Mouse (Mus musculus) colon, adult 2 months (tissue): ENCODE results near the gene Gm45844. TPM values are rescaled to one million over a fixed set of nuclear protein-coding genes. Genes with fewer than 3 reads are reported as not detected.

Source experiments
- polyA plus RNA-seq: library from polyadenylated mRNA; depleted of rRNA; stranded (reverse); fragments of >200 nt; gene quantifications from 2 replicates; pipeline ENCODE4 v1.2.3, GENCODE M21; 2012; rRNA removed

Gm45844 gene
- 0.31 and 0.98 TPM in 2 replicates for polyA plus RNA-seq

GRCm38 (mm10) chr7:7277966-7278567, at the start of gene Gm45844:
Gene Gm45844, minus strand, starts transcription at chr7:7278289.

DNA sequence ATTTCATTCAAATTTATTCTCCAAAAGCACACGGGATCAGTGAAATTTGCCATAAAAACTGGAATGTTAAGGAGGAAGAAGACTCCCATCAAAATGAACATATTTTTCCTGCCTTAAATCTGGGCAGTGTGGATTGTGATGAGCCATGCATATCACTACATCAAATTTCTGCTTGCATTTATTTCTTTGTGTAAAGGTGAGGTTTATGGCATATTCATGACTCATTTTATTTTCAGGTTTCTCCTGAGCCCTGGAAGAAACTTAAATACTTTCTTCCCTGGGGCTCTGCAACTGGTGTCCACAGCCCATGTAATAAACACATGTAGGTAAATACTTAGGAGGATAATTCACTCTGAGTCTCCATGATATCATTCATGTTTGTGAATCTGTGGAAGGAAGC, 30.9 kb downstream of the Gm45844 start, which contains the start of gene Vmn2r29:
Gene Vmn2r29 (minus strand): TSS at position 101 of the 400 bp plus-strand sequence.

GRCm38 (mm10) chr7:7209313-7210151, 68.6 kb downstream of the Gm45844 start, which contains the start of gene Zfp772:
Gene Zfp772, minus strand, starts transcription at chr7:7209998.

DNA sequence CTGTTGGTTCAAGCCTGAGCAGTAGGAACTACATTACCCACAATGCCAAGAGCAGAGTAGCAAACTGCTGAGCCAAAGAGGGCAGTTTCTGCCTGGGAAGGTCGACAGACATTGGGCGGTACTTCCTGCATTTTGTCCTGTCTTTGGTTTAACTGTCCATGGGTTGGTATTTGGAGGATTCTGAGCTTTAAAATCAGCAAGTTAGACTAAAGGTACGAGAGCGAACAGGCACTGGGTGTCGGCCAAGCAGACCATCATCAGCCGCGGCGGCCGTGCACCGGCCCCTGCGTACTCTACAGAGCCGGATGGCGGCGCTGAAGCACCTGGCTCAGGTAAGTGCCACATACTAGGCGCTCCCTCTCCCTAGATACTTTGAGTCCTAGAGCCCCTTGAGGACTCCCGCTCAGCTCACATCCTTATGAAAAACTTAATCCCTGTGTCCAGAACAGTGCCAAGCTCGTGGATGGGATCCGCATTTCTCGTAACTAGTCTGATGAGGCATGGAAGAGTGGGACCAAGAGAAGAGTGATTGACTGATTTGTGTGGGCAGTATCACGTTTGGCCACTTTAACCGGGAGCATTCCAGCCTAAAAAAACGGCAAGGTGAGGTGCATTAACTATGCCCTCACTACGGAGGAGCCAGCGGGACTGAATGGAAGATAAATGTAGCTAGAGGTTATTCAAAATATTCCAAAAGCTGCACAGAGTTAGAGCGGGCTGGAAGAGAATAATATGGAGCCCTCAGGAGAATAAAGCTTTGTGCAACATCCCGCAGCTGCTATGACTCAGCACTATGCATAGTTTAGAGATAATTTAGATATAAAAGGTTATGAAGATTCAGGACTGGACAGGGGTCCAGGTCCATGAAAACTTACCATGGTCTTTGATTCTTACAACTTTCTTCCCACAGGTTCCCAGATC, 106.6 kb downstream of the Gm45844 start, which contains the start of gene Zfp418:
Gene Zfp418 (plus strand): TSS at position 104 of the 921 bp plus-strand sequence.

Other genes with a start within 250 kb of the Gm45844 start
- 7.9 and 8.4 TPM in 2 replicates for gene Zfp954, start 156.8 kb downstream of the Gm45844 start, polyA plus RNA-seq
- 0.06 and 0.14 TPM in 2 replicates for gene Zfp773, start 141.5 kb downstream of the Gm45844 start, polyA plus RNA-seq
- 0.44 and 0.49 TPM in 2 replicates for gene Zfp418, start 107.0 kb downstream of the Gm45844 start, polyA plus RNA-seq
- gene Zfp772, start 68.3 kb downstream of the Gm45844 start, polyA plus RNA-seq = 0.79 and 0.90 TPM in 2 replicates
- 0.09 and 0.15 TPM in 2 replicates for gene Vmn2r29, start 31.0 kb downstream of the Gm45844 start, polyA plus RNA-seq
- gene Clcn4, start 22.6 kb upstream of the Gm45844 start, polyA plus RNA-seq = 24.2 and 32.3 TPM in 2 replicates
- gene Vmn2r30, start 59.3 kb upstream of the Gm45844 start, polyA plus RNA-seq = not detected in 2 replicates
- gene Gm45783, start 96.3 kb upstream of the Gm45844 start, polyA plus RNA-seq = not detected in 2 replicates
- not detected in 2 replicates for gene Vmn2r31, start 121.4 kb upstream of the Gm45844 start, polyA plus RNA-seq
- gene Vmn2r32, start 201.7 kb upstream of the Gm45844 start, polyA plus RNA-seq = not detected in 2 replicates